Mouse (Mus musculus): ENCODE measurements around the gene Crybb1. TPM values are rescaled to one million over a fixed set of nuclear protein-coding genes. Genes with fewer than 3 reads are reported as not detected.

Crybb1 gene
- not detected in 2 replicates for polyA plus RNA-seq (2011; ENCODE audit: insufficient read depth, insufficient read length, low read depth, missing spikeins)

- Histone ChIP-seq H3K27me3 (ENCODE audit: control insufficient read depth, insufficient read depth, low read length, poor library complexity, severe bottlenecking) (no peaks in the 10 kb centered on the region), H3K9me3 (replicated peaks; ENCODE audit: control insufficient read depth, insufficient read depth, low read length, poor library complexity, severe bottlenecking) (no peaks in the 10 kb centered on the region), H3K4me1 (ENCODE audit: control insufficient read depth, insufficient read depth, low read length) (no peaks in the 10 kb centered on the region), H3K27ac (ENCODE audit: insufficient read depth, low read length) (no peak within 1 kb of the TSS), H3K4me3 (ENCODE audit: low read depth, low read length) (no peak within 1 kb of the TSS), H3K36me3 (ENCODE audit: control insufficient read depth, insufficient read depth, low read length, poor library complexity, severe bottlenecking) (no peaks in the 10 kb centered on the region), H3K9ac (ENCODE audit: low read depth, poor library complexity, severe bottlenecking) (no peak within 1 kb of the TSS)
- no peak for TF ChIP-seq EP300 (IDR thresholded peaks at IDR 0.05; ENCODE audit: insufficient read depth, low read depth, low read length)
- no peak for TF ChIP-seq POLR2A (IDR thresholded peaks at IDR 0.05; ENCODE audit: insufficient read depth, low read length)
- no peak for TF ChIP-seq CTCF (IDR thresholded peaks at IDR 0.05; ENCODE audit: low read depth, low read length)
Measured at GRCm38 (mm10) chr5:112255426-112255825, at the start of gene Crybb1. Gene Crybb1, plus strand, starts transcription at chr5:112255815.

GRCm38 (mm10) chr5:112206543-112207255 is 48.9 kb upstream of the Crybb1 start:
- Histone ChIP-seq H3K9me3 (replicated peaks; ENCODE audit: control insufficient read depth, insufficient read depth, low read length, poor library complexity, severe bottlenecking) (no peaks in the 10 kb centered on the region), H3K4me3 (ENCODE audit: low read depth, low read length) (peak overlapping the region; percentile 12; the same call in 1 of the 2 replicates), H3K27ac (ENCODE audit: insufficient read depth, low read length) (peak overlapping the region; percentile 24), H3K9ac (ENCODE audit: low read depth, poor library complexity, severe bottlenecking) (peak overlapping the region; percentile 13), H3K27me3 (ENCODE audit: control insufficient read depth, insufficient read depth, low read length, poor library complexity, severe bottlenecking) (no peaks in the 10 kb centered on the region), H3K4me1 (ENCODE audit: control insufficient read depth, insufficient read depth, low read length) (peaks cover 5% of the 10 kb centered on the region), H3K36me3 (ENCODE audit: control insufficient read depth, insufficient read depth, low read length, poor library complexity, severe bottlenecking) (no peaks in the 10 kb centered on the region)
- TF ChIP-seq POLR2A (IDR thresholded peaks at IDR 0.05; ENCODE audit: insufficient read depth, low read length): no peak
- TF ChIP-seq CTCF (IDR thresholded peaks at IDR 0.05; ENCODE audit: low read depth, low read length): no peak
- TF ChIP-seq EP300 (IDR thresholded peaks at IDR 0.05; ENCODE audit: insufficient read depth, low read depth, low read length): no peak

GRCm38 (mm10) chr5:112208321-112208720 is 47.3 kb upstream of the Crybb1 start:
- peak; percentile 48; the same call in 1 of the 2 replicates for TF ChIP-seq EP300 (IDR thresholded peaks at IDR 0.05; ENCODE audit: insufficient read depth, low read depth, low read length)
- no peak for TF ChIP-seq CTCF (IDR thresholded peaks at IDR 0.05; ENCODE audit: low read depth, low read length)
- H3K27ac ChIP-seq (ENCODE audit: insufficient read depth, low read length): no peak overlapping the region; the same call in 1 of the 2 replicates

GRCm38 (mm10) chr5:112210104-112210503 is 45.5 kb upstream of the Crybb1 start:
- H3K4me1 ChIP-seq (ENCODE audit: control insufficient read depth, insufficient read depth, low read length): peaks cover 5% of the 10 kb centered on the region
- no peaks in the 10 kb centered on the region for H3K27me3 ChIP-seq (ENCODE audit: control insufficient read depth, insufficient read depth, low read length, poor library complexity, severe bottlenecking)
- no peak overlapping the region for H3K9ac ChIP-seq (ENCODE audit: low read depth, poor library complexity, severe bottlenecking)
- TF ChIP-seq CTCF (IDR thresholded peaks at IDR 0.05; ENCODE audit: low read depth, low read length): peak; percentile 97
- no peak for TF ChIP-seq EP300 (IDR thresholded peaks at IDR 0.05; ENCODE audit: insufficient read depth, low read depth, low read length)
- H3K4me3 ChIP-seq (ENCODE audit: low read depth, low read length): no peak overlapping the region
- no peak overlapping the region for H3K27ac ChIP-seq (ENCODE audit: insufficient read depth, low read length)
- no peaks in the 10 kb centered on the region for H3K36me3 ChIP-seq (ENCODE audit: control insufficient read depth, insufficient read depth, low read length, poor library complexity, severe bottlenecking)
- no peaks in the 10 kb centered on the region for H3K9me3 ChIP-seq (replicated peaks; ENCODE audit: control insufficient read depth, insufficient read depth, low read length, poor library complexity, severe bottlenecking)

More at GRCm38 (mm10) chr5:112208321-112208720, 47.3 kb upstream of the Crybb1 start:
- H3K4me1 ChIP-seq (ENCODE audit: control insufficient read depth, insufficient read depth, low read length): peaks cover 5% of the 10 kb centered on the region
- no peak overlapping the region for H3K9ac ChIP-seq (ENCODE audit: low read depth, poor library complexity, severe bottlenecking)
- H3K9me3 ChIP-seq (replicated peaks; ENCODE audit: control insufficient read depth, insufficient read depth, low read length, poor library complexity, severe bottlenecking): no peaks in the 10 kb centered on the region
- H3K4me3 ChIP-seq (ENCODE audit: low read depth, low read length): no peak overlapping the region
- no peaks in the 10 kb centered on the region for H3K36me3 ChIP-seq (ENCODE audit: control insufficient read depth, insufficient read depth, low read length, poor library complexity, severe bottlenecking)
- no peaks in the 10 kb centered on the region for H3K27me3 ChIP-seq (ENCODE audit: control insufficient read depth, insufficient read depth, low read length, poor library complexity, severe bottlenecking)

- no peaks in the 10 kb centered on the region for H3K9me3 ChIP-seq (replicated peaks; ENCODE audit: control insufficient read depth, insufficient read depth, low read length, poor library complexity, severe bottlenecking)
- no peaks in the 10 kb centered on the region for H3K36me3 ChIP-seq (ENCODE audit: control insufficient read depth, insufficient read depth, low read length, poor library complexity, severe bottlenecking)
- H3K4me1 ChIP-seq (ENCODE audit: control insufficient read depth, insufficient read depth, low read length): peaks cover 5% of the 10 kb centered on the region
- no peak overlapping the region for H3K27ac ChIP-seq (ENCODE audit: insufficient read depth, low read length)
- H3K9ac ChIP-seq (ENCODE audit: low read depth, poor library complexity, severe bottlenecking): no peak overlapping the region
- no peaks in the 10 kb centered on the region for H3K27me3 ChIP-seq (ENCODE audit: control insufficient read depth, insufficient read depth, low read length, poor library complexity, severe bottlenecking)
- TF ChIP-seq CTCF (IDR thresholded peaks at IDR 0.05; ENCODE audit: low read depth, low read length): no peak
- TF ChIP-seq POLR2A (IDR thresholded peaks at IDR 0.05; ENCODE audit: insufficient read depth, low read length): no peak
- TF ChIP-seq EP300 (IDR thresholded peaks at IDR 0.05; ENCODE audit: insufficient read depth, low read depth, low read length): no peak
- no peak overlapping the region for H3K4me3 ChIP-seq (ENCODE audit: low read depth, low read length)
Measured at GRCm38 (mm10) chr5:112211911-112212310, 43.7 kb upstream of the Crybb1 start.

GRCm38 (mm10) chr5:112212711-112213264 is 42.8 kb upstream of the Crybb1 start:
- Histone ChIP-seq H3K36me3 (ENCODE audit: control insufficient read depth, insufficient read depth, low read length, poor library complexity, severe bottlenecking) (no peaks in the 10 kb centered on the region), H3K4me3 (ENCODE audit: low read depth, low read length) (no peak overlapping the region), H3K27me3 (ENCODE audit: control insufficient read depth, insufficient read depth, low read length, poor library complexity, severe bottlenecking) (no peaks in the 10 kb centered on the region), H3K9ac (ENCODE audit: low read depth, poor library complexity, severe bottlenecking) (no peak overlapping the region), H3K27ac (ENCODE audit: insufficient read depth, low read length) (no peak overlapping the region), H3K4me1 (ENCODE audit: control insufficient read depth, insufficient read depth, low read length) (peaks cover 2% of the 10 kb centered on the region), H3K9me3 (replicated peaks; ENCODE audit: control insufficient read depth, insufficient read depth, low read length, poor library complexity, severe bottlenecking) (no peaks in the 10 kb centered on the region)
- TF ChIP-seq CTCF (IDR thresholded peaks at IDR 0.05; ENCODE audit: low read depth, low read length) (no peak), POLR2A (IDR thresholded peaks at IDR 0.05; ENCODE audit: insufficient read depth, low read length) (no peak), EP300 (IDR thresholded peaks at IDR 0.05; ENCODE audit: insufficient read depth, low read depth, low read length) (no peak)
